Mouse (Mus musculus): ENCODE results near the gene Mta1. TPM values are rescaled to one million over a fixed set of nuclear protein-coding genes. Genes with fewer than 3 reads are reported as not detected.
A peak's percentile ranks its signal among the peaks of the same experiment; 100 is the strongest.

Gene Mta1
- polyA plus RNA-seq, 1 experiment from 2014 or later, result 19.4 TPM

GRCm38 (mm10) chr12:113087276-113087675 is 10.8 kb upstream of the Mta1 start:
- Histone ChIP-seq H3K4me2 (replicated peaks; ENCODE audit: low read depth, low read length) (no peak overlapping the region), H3K9ac (ENCODE audit: low read depth, low read length) (no peak overlapping the region), H3K4me3 (ENCODE audit: low read depth, low read length) (no peak overlapping the region), H3K27me3 (ENCODE audit: control insufficient read depth, insufficient read depth, low read length) (no peaks in the 10 kb centered on the region), H3K9me3 (ENCODE audit: control insufficient read depth, low read length) (no peaks in the 10 kb centered on the region), H3K36me3 (ENCODE audit: control insufficient read depth, insufficient read depth, low read length) (no peaks in the 10 kb centered on the region), H3K27ac (ENCODE audit: low read depth, low read length) (no peak overlapping the region), H3K4me1 (replicated peaks; ENCODE audit: control insufficient read depth, insufficient read depth, low read length) (no peaks in the 10 kb centered on the region)
- no peak for DNase-seq (ENCODE audit: low spot score)
- WGBS, result 87% methylated on average over 2 of the region's 3 CpGs
- ATAC-seq (ENCODE audit: low FRiP score), result no peak

- ATAC-seq (ENCODE audit: low FRiP score), result no peak
- WGBS, result 31% methylated on average over 4 of the region's 4 CpGs
- DNase-seq (ENCODE audit: low spot score), result no peak
Measured at GRCm38 (mm10) chr12:113088026-113088425, 10.1 kb upstream of the Mta1 start.

GRCm38 (mm10) chr12:113089107-113089506 is 9.0 kb upstream of the Mta1 start:
- 90% methylated on average over 6 of the region's 6 CpGs for WGBS
- H3K4me3 ChIP-seq (ENCODE audit: low read depth, low read length), result no peak overlapping the region
- H3K9me3 ChIP-seq (ENCODE audit: control insufficient read depth, low read length), result no peaks in the 10 kb centered on the region
- H3K27me3 ChIP-seq (ENCODE audit: control insufficient read depth, insufficient read depth, low read length), result no peaks in the 10 kb centered on the region
- no peak for ATAC-seq (ENCODE audit: low FRiP score)
- H3K4me2 ChIP-seq (replicated peaks; ENCODE audit: low read depth, low read length), result no peak overlapping the region
- DNase-seq (ENCODE audit: low spot score), result no peak
- no peaks in the 10 kb centered on the region for H3K4me1 ChIP-seq (replicated peaks; ENCODE audit: control insufficient read depth, insufficient read depth, low read length)
- H3K27ac ChIP-seq (ENCODE audit: low read depth, low read length), result no peak overlapping the region
- no peak overlapping the region for H3K9ac ChIP-seq (ENCODE audit: low read depth, low read length)
- no peaks in the 10 kb centered on the region for H3K36me3 ChIP-seq (ENCODE audit: control insufficient read depth, insufficient read depth, low read length)

More at GRCm38 (mm10) chr12:113088026-113088425, 10.1 kb upstream of the Mta1 start:
- Histone ChIP-seq H3K9me3 (ENCODE audit: control insufficient read depth, low read length) (no peaks in the 10 kb centered on the region), H3K4me3 (ENCODE audit: low read depth, low read length) (no peak overlapping the region), H3K4me1 (replicated peaks; ENCODE audit: control insufficient read depth, insufficient read depth, low read length) (no peaks in the 10 kb centered on the region), H3K36me3 (ENCODE audit: control insufficient read depth, insufficient read depth, low read length) (no peaks in the 10 kb centered on the region), H3K9ac (ENCODE audit: low read depth, low read length) (no peak overlapping the region), H3K27ac (ENCODE audit: low read depth, low read length) (no peak overlapping the region), H3K4me2 (replicated peaks; ENCODE audit: low read depth, low read length) (no peak overlapping the region), H3K27me3 (ENCODE audit: control insufficient read depth, insufficient read depth, low read length) (no peaks in the 10 kb centered on the region)

- Histone ChIP-seq H3K4me1 (replicated peaks; ENCODE audit: control insufficient read depth, insufficient read depth, low read length) (no peaks in the 10 kb centered on the region), H3K9ac (ENCODE audit: low read depth, low read length) (no peak overlapping the region), H3K4me3 (ENCODE audit: low read depth, low read length) (no peak overlapping the region), H3K27me3 (ENCODE audit: control insufficient read depth, insufficient read depth, low read length) (no peaks in the 10 kb centered on the region), H3K36me3 (ENCODE audit: control insufficient read depth, insufficient read depth, low read length) (no peaks in the 10 kb centered on the region), H3K27ac (ENCODE audit: low read depth, low read length) (no peak overlapping the region), H3K4me2 (replicated peaks; ENCODE audit: low read depth, low read length) (no peak overlapping the region), H3K9me3 (ENCODE audit: control insufficient read depth, low read length) (no peaks in the 10 kb centered on the region)
- 79% methylated on average over 17 of the region's 17 CpGs for whole genome bisulfite sequencing
- ATAC-seq (ENCODE audit: low FRiP score) (no peak), DNase-seq (ENCODE audit: low spot score) (no peak)
Measured at GRCm38 (mm10) chr12:113090053-113090452, 8.0 kb upstream of the Mta1 start.

- no peak overlapping the region for H3K27ac ChIP-seq (ENCODE audit: low read depth, low read length)
- 86% methylated on average over 5 of the region's 5 CpGs for whole genome bisulfite sequencing
- no peaks in the 10 kb centered on the region for H3K9me3 ChIP-seq (ENCODE audit: control insufficient read depth, low read length)
- DNase-seq (ENCODE audit: low spot score) (no peak), ATAC-seq (ENCODE audit: low FRiP score) (peak; percentile 6; the same call in 1 of the 2 replicates)
- H3K9ac ChIP-seq (ENCODE audit: low read depth, low read length), result no peak overlapping the region
- H3K27me3 ChIP-seq (ENCODE audit: control insufficient read depth, insufficient read depth, low read length), result no peaks in the 10 kb centered on the region
- H3K4me1 ChIP-seq (replicated peaks; ENCODE audit: control insufficient read depth, insufficient read depth, low read length), result peaks cover 2% of the 10 kb centered on the region
- H3K36me3 ChIP-seq (ENCODE audit: control insufficient read depth, insufficient read depth, low read length), result no peaks in the 10 kb centered on the region
- peak overlapping the region; percentile 95; the same call in 1 of the 2 replicates for H3K4me2 ChIP-seq (replicated peaks; ENCODE audit: low read depth, low read length)
- H3K4me3 ChIP-seq (ENCODE audit: low read depth, low read length), result no peak overlapping the region
Measured at GRCm38 (mm10) chr12:113097040-113097439, 1.0 kb upstream of the Mta1 start.

- Histone ChIP-seq H3K4me3 (ENCODE audit: low read depth, low read length) (peak overlapping the region; percentile 70), H3K9me3 (ENCODE audit: control insufficient read depth, low read length) (no peaks in the 10 kb centered on the region), H3K27me3 (ENCODE audit: control insufficient read depth, insufficient read depth, low read length) (no peaks in the 10 kb centered on the region), H3K27ac (ENCODE audit: low read depth, low read length) (peak overlapping the region; percentile 77), H3K36me3 (ENCODE audit: control insufficient read depth, insufficient read depth, low read length) (no peaks in the 10 kb centered on the region), H3K4me2 (replicated peaks; ENCODE audit: low read depth, low read length) (peak overlapping the region; percentile 83), H3K9ac (ENCODE audit: low read depth, low read length) (peak overlapping the region; percentile 99), H3K4me1 (replicated peaks; ENCODE audit: control insufficient read depth, insufficient read depth, low read length) (peaks cover 2% of the 10 kb centered on the region)
- WGBS, result under 1% methylated on average over 25 of the region's 60 CpGs
- ATAC-seq (ENCODE audit: low FRiP score) (peak; percentile 28; the same call in 1 of the 2 replicates), DNase-seq (ENCODE audit: low spot score) (peak; percentile 56)
Measured at GRCm38 (mm10) chr12:113098530-113099151, 563 bp downstream of the Mta1 start.

GRCm38 (mm10) chr12:113099470-113100237 is 1.6 kb downstream of the Mta1 start:
- DNase-seq (ENCODE audit: low spot score) (no peak), ATAC-seq (ENCODE audit: low FRiP score) (no peak; the same call in 1 of the 2 replicates)
- Histone ChIP-seq H3K4me1 (replicated peaks; ENCODE audit: control insufficient read depth, insufficient read depth, low read length) (peaks cover 2% of the 10 kb centered on the region), H3K4me3 (ENCODE audit: low read depth, low read length) (peak overlapping the region; percentile 70), H3K9ac (ENCODE audit: low read depth, low read length) (peak overlapping the region; percentile 42), H3K9me3 (ENCODE audit: control insufficient read depth, low read length) (no peaks in the 10 kb centered on the region), H3K36me3 (ENCODE audit: control insufficient read depth, insufficient read depth, low read length) (no peaks in the 10 kb centered on the region), H3K27ac (ENCODE audit: low read depth, low read length) (no peak overlapping the region), H3K27me3 (ENCODE audit: control insufficient read depth, insufficient read depth, low read length) (no peaks in the 10 kb centered on the region), H3K4me2 (replicated peaks; ENCODE audit: low read depth, low read length) (peak overlapping the region; percentile 83)
- WGBS, result 31% methylated on average over 6 of the region's 6 CpGs

- ATAC-seq (ENCODE audit: low FRiP score) (no peak), DNase-seq (ENCODE audit: low spot score) (no peak)
- Histone ChIP-seq H3K4me2 (replicated peaks; ENCODE audit: low read depth, low read length) (no peak overlapping the region), H3K4me3 (ENCODE audit: low read depth, low read length) (no peak overlapping the region), H3K4me1 (replicated peaks; ENCODE audit: control insufficient read depth, insufficient read depth, low read length) (peaks cover 2% of the 10 kb centered on the region), H3K9me3 (ENCODE audit: control insufficient read depth, low read length) (no peaks in the 10 kb centered on the region), H3K27ac (ENCODE audit: low read depth, low read length) (no peak overlapping the region), H3K36me3 (ENCODE audit: control insufficient read depth, insufficient read depth, low read length) (no peaks in the 10 kb centered on the region), H3K27me3 (ENCODE audit: control insufficient read depth, insufficient read depth, low read length) (no peaks in the 10 kb centered on the region), H3K9ac (ENCODE audit: low read depth, low read length) (no peak overlapping the region)
- 88% methylated on average over 5 of the region's 5 CpGs for WGBS
Measured at GRCm38 (mm10) chr12:113100448-113101076, 2.5 kb downstream of the Mta1 start.

Measured in hindbrain, embryonic 11.5 days (tissue).